Mouse (Mus musculus) 3134 (cell line): ENCODE data around the gene Mst1.

Experiments
- DNase-seq: peaks from one replicate; pipeline ENCODE4 v3.0.0-alpha.2; 2011; ENCODE audit warnings: low spot score; ENCODE audit not compliant: insufficient read length; ENCODE audit errors: extremely low read depth

Gene Mst1

GRCm38 (mm10) chr9:108095518-108095917, 15.3 kb downstream of the Mst1 start:
- DNase-seq: no peak

GRCm38 (mm10) chr9:108095949-108096712, 15.9 kb downstream of the Mst1 start:
- DNase-seq: no peak

- no peak for DNase-seq
Observed at GRCm38 (mm10) chr9:108099619-108100018, 19.4 kb downstream of the Mst1 start.

GRCm38 (mm10) chr9:108104766-108105548, 24.7 kb downstream of the Mst1 start:
- peak; percentile 95 for DNase-seq

- no peak for DNase-seq
Observed at GRCm38 (mm10) chr9:108105549-108105863, 25.3 kb downstream of the Mst1 start.

GRCm38 (mm10) chr9:108106090-108106489, 25.9 kb downstream of the Mst1 start:
- DNase-seq: no peak

- DNase-seq: no peak
Observed at GRCm38 (mm10) chr9:108107867-108108266, 27.6 kb downstream of the Mst1 start.

- DNase-seq: no peak
Observed at GRCm38 (mm10) chr9:108110160-108110559, 29.9 kb downstream of the Mst1 start.

GRCm38 (mm10) chr9:108111101-108111592, 30.9 kb downstream of the Mst1 start:
- no peak for DNase-seq

GRCm38 (mm10) chr9:108111593-108112121, 31.4 kb downstream of the Mst1 start:
- DNase-seq: no peak

- DNase-seq: no peak
Observed at GRCm38 (mm10) chr9:108112719-108113340, 32.6 kb downstream of the Mst1 start.

- no peak for DNase-seq
Observed at GRCm38 (mm10) chr9:108115290-108116077, 35.2 kb downstream of the Mst1 start.

- no peak for DNase-seq
Observed at GRCm38 (mm10) chr9:108117143-108117542, 36.9 kb downstream of the Mst1 start.

GRCm38 (mm10) chr9:108119891-108120411, 39.7 kb downstream of the Mst1 start:
- peak; percentile 77 for DNase-seq

- DNase-seq: peak; percentile 75
Observed at GRCm38 (mm10) chr9:108120671-108121070, 40.4 kb downstream of the Mst1 start.

- DNase-seq: peak; percentile 52
Observed at GRCm38 (mm10) chr9:108121170-108121969, 41.1 kb downstream of the Mst1 start.

GRCm38 (mm10) chr9:108123916-108124315, 43.7 kb downstream of the Mst1 start:
- no peak for DNase-seq

GRCm38 (mm10) chr9:108125731-108126130, 45.5 kb downstream of the Mst1 start:
- no peak for DNase-seq

- no peak for DNase-seq
Observed at GRCm38 (mm10) chr9:108126436-108127180, 46.4 kb downstream of the Mst1 start.
